Mouse (Mus musculus): ENCODE data around the gene Tceanc2. TPM values are rescaled to one million over a fixed set of nuclear protein-coding genes. Genes with fewer than 3 reads are reported as not detected.

The Tceanc2 gene
- total and polyA plus RNA-seq, 3 experiments = 16.5 to 34.8 (median 24.8) TPM

DNA sequence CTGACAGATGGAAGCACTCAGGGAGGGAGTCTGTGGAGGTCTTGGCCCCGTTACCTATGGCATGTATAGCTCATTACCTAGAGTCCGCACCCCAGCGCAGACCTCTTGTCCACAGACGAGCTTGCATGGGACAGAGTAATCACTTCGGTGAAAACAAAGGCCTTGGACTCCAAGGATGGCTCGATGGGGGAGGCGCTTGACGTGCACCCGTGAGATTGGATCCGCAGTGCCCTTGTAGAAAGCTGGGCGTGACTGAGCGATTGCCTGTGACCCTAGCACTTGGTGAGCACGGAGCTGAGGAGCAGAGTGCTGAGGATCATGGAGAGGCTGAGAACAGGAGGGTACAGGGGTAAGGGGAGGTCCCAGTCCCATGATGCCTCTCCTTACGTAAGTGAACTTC, 87.2 kb downstream of the Tceanc2 start:
- H3K79me2 ChIP-seq (replicated peaks; ENCODE audit: control insufficient read depth, extremely low read depth, insufficient read depth, poor library complexity, severe bottlenecking) = no peaks in the 10 kb centered on the region
- no peak for DNase-seq (ENCODE audit: extremely low read depth)
- H3K9ac ChIP-seq (ENCODE audit: insufficient read depth, low read depth) = no peak overlapping the region
- TF ChIP-seq CHD2 (IDR thresholded peaks at IDR 0.05; ENCODE audit: low read length) (no peak), NELFE (IDR thresholded peaks at IDR 0.05; ENCODE audit: low read depth, low read length) (no peak), USF1 (IDR thresholded peaks at IDR 0.05; ENCODE audit: low read depth, low read length) (no peak), SIN3A (IDR thresholded peaks at IDR 0.05; ENCODE audit: low read length) (no peak), ZMIZ1 (IDR thresholded peaks at IDR 0.05; ENCODE audit: low read depth, low read length) (no peak), ZC3H11A (IDR thresholded peaks at IDR 0.05; ENCODE audit: low read depth, low read length) (no peak), POLR2A (IDR thresholded peaks at IDR 0.05; ENCODE audit: low read depth, low read length) (no peak), ELF1 (IDR thresholded peaks at IDR 0.05; ENCODE audit: low read depth, low read length) (no peak), NRF1 (IDR thresholded peaks at IDR 0.05; ENCODE audit: low read depth, low read length) (no peak), IRF4 (IDR thresholded peaks at IDR 0.05; ENCODE audit: low read depth, low read length) (no peak), RCOR1 (conservative IDR thresholded peaks at IDR 0.05; ENCODE audit: low read depth, low read length) (no peak), BHLHE40 (IDR thresholded peaks at IDR 0.05; ENCODE audit: low read depth, low read length) (no peak), RAD21 (IDR thresholded peaks at IDR 0.05; ENCODE audit: low read depth, low read length) (no peak), JUN (IDR thresholded peaks at IDR 0.05; ENCODE audit: insufficient read depth, low read depth, low read length) (no peak), SMC3 (IDR thresholded peaks at IDR 0.05; ENCODE audit: low read depth, low read length) (no peak), HCFC1 (IDR thresholded peaks at IDR 0.05; ENCODE audit: low read depth, low read length) (no peak), ETS1 (conservative IDR thresholded peaks at IDR 0.05; ENCODE audit: low read depth, low read length) (no peak), E2F4 (IDR thresholded peaks at IDR 0.05; ENCODE audit: insufficient replicate concordance, low read depth, low read length) (no peak), JUND (conservative IDR thresholded peaks at IDR 0.05; ENCODE audit: low read depth, low read length) (no peak)
- no peaks in the 10 kb centered on the region for H3K27me3 ChIP-seq (replicated peaks)
- in situ Hi-C loops (cut with MboI; ENCODE audit: low pct_ligation_motif_present, low pct_unique_long_range_greater_than_20kb, low sequenced_read_pairs) = no loop called here
- H3K36me3 ChIP-seq (replicated peaks in 1 of 2; ENCODE audit: control insufficient read depth in 1 of 2, insufficient read depth in 1 of 2, low read length in 1 of 2) = no peaks in the 10 kb centered on the region
- H3K4me2 ChIP-seq (ENCODE audit: insufficient read depth, low read depth, poor library complexity, severe bottlenecking) = no peak overlapping the region
- peaks cover 24 to 59% of the 10 kb centered on the region in 2 experiments for H3K4me1 ChIP-seq (ENCODE audit: control insufficient read depth in 1 of 2, insufficient read depth in 2 of 2)
- no peak overlapping the region for H3K27ac ChIP-seq (ENCODE audit: insufficient read depth, low read depth)
- no peak overlapping the region for H3K4me3 ChIP-seq (replicated peaks in 1 of 3; ENCODE audit: low read depth in 2 of 3, low read length in 2 of 3, poor library complexity in 1 of 3)
- dilution Hi-C loops (cut with MboI; ENCODE audit: extremely low pct_ligation_motif_present, extremely low pct_unique_long_range_greater_than_20kb, low sequenced_read_pairs) = no loop called here
- H3K9me3 ChIP-seq (replicated peaks; ENCODE audit: low read length) = no peaks in the 10 kb centered on the region

DNA sequence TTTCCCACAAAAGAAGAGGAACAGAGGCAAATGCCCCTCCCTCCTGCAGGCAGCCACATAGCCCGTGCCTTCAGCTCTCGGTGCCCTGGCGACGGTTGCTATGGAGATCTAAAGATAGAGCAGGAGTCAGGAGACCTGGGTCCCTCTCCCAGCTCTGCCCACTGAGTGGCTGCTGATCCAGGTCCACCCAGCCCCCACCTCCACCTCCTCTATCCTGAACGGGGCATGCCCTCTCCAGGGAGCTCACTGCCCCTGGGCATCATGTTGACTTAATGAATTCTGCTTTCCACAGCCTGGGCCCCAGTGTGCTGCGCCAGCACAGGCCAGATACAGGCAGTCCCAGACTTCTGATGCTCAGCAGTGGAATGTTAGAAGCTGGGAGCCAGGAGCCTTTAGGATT, 94.1 kb downstream of the Tceanc2 start:
- Histone ChIP-seq H3K9ac (ENCODE audit: insufficient read depth, low read depth) (no peak overlapping the region), H3K4me1 (ENCODE audit: control insufficient read depth in 1 of 2, insufficient read depth in 2 of 2) (peaks cover 6 to 23% of the 10 kb centered on the region in 2 experiments; a peak in 3 of 4 replicates), H3K27ac (ENCODE audit: insufficient read depth, low read depth) (no peak overlapping the region), H3K27me3 (replicated peaks) (no peaks in the 10 kb centered on the region), H3K79me2 (replicated peaks; ENCODE audit: control insufficient read depth, extremely low read depth, insufficient read depth, poor library complexity, severe bottlenecking) (no peaks in the 10 kb centered on the region), H3K9me3 (replicated peaks; ENCODE audit: low read length) (no peaks in the 10 kb centered on the region), H3K4me2 (ENCODE audit: insufficient read depth, low read depth, poor library complexity, severe bottlenecking) (no peak overlapping the region), H3K4me3 (replicated peaks in 1 of 3; ENCODE audit: low read depth in 2 of 3, low read length in 2 of 3, poor library complexity in 1 of 3) (no peak overlapping the region), H3K36me3 (replicated peaks in 1 of 2; ENCODE audit: control insufficient read depth in 1 of 2, insufficient read depth in 1 of 2, low read length in 1 of 2) (peaks cover 5 to 48% of the 10 kb centered on the region in 2 experiments)
- no peak for DNase-seq (ENCODE audit: extremely low read depth)
- in situ Hi-C loops (cut with MboI; ENCODE audit: low pct_ligation_motif_present, low pct_unique_long_range_greater_than_20kb, low sequenced_read_pairs) = no loop called here
- dilution Hi-C loops (cut with MboI; ENCODE audit: extremely low pct_ligation_motif_present, extremely low pct_unique_long_range_greater_than_20kb, low sequenced_read_pairs) = no loop called here
- no peak for TF ChIP-seq NRF1 (IDR thresholded peaks at IDR 0.05; ENCODE audit: low read depth, low read length)
- TF ChIP-seq JUND (conservative IDR thresholded peaks at IDR 0.05; ENCODE audit: low read depth, low read length) = no peak
- TF ChIP-seq TCF12 (IDR thresholded peaks at IDR 0.05; ENCODE audit: low read depth, low read length) = no peak
- no peak for TF ChIP-seq ZKSCAN1 (IDR thresholded peaks at IDR 0.05; ENCODE audit: borderline replicate concordance, low read depth, low read length)
- no peak for TF ChIP-seq ELF1 (IDR thresholded peaks at IDR 0.05; ENCODE audit: low read depth, low read length)
- TF ChIP-seq POLR2AphosphoS2 (IDR thresholded peaks at IDR 0.05; ENCODE audit: low read depth, low read length) = no peak

All from CH12.LX (cell line).